Mouse (Mus musculus) MEL (cell line): ENCODE measurements at regions not wholly inside any gene's neighbourhood (a gene's known extent, or its start where the extent isn't known, plus 50 kb on each side); places are given as distances from the start of the nearest gene placed in this dataset.

Source experiments
- DNase-seq: peaks from one replicate; pipeline ENCODE4 v3.0.0; 2011; ENCODE audit warnings: low read depth, low spot score
- H3K27ac ChIP-seq: 2 replicates; pipeline ENCODE4 v1.5.1; 2012; ENCODE audit warnings: low read depth, mild to moderate bottlenecking, control low read depth, low read length, moderate library complexity; ENCODE audit not compliant: control insufficient read depth
- H3K27me3 ChIP-seq, 2 experiments: fragments of 150-350 bp in 1 of 2; sonication (generic) in 1 of 2; 2 replicates each; pipeline ENCODE4 v1.6.1; 2012; ENCODE audit warnings: low read length in 2 of 2, mild to moderate bottlenecking in 2 of 2, improper control_type of control experiment in 1 of 2, moderate library complexity in 1 of 2; ENCODE audit not compliant: insufficient read depth in 2 of 2, control insufficient read depth in 1 of 2
- H3K36me3 ChIP-seq, 2 experiments: 2 replicates each; pipeline ENCODE4 v1.6.1; 2012 to 2014; ENCODE audit warnings: low read length in 2 of 2, improper control_type of control experiment in 1 of 2, inconsistent platforms in 1 of 2, mild to moderate bottlenecking in 1 of 2; ENCODE audit not compliant: insufficient read depth in 2 of 2, control insufficient read depth in 1 of 2
- H3K4me1 ChIP-seq, 2 experiments: fragments of 150-350 bp in 1 of 2; sonication (generic) in 1 of 2; 2 replicates each; pipeline ENCODE4 v1.6.1; 2012; ENCODE audit warnings: low read length in 2 of 2, improper control_type of control experiment in 1 of 2, mild to moderate bottlenecking in 1 of 2; ENCODE audit not compliant: insufficient read depth in 2 of 2, control insufficient read depth in 1 of 2
- H3K4me3 ChIP-seq, 2 experiments: fragments of 150-350 bp in 1 of 2; sonication (generic) in 1 of 2; 2 replicates each; pipeline ENCODE4 v1.5.1; 2012; ENCODE audit warnings: low read depth in 2 of 2, low read length in 2 of 2, mild to moderate bottlenecking in 2 of 2, moderate library complexity in 2 of 2, control low read depth in 1 of 2, improper control_type of control experiment in 1 of 2; ENCODE audit not compliant: control insufficient read depth in 1 of 2, insufficient read depth in 1 of 2
- H3K79me2 ChIP-seq: 2 replicates; pipeline ENCODE4 v1.6.1; 2012; ENCODE audit warnings: mild to moderate bottlenecking, low read length, moderate library complexity; ENCODE audit not compliant: control insufficient read depth, poor library complexity, insufficient read depth
- H3K9ac ChIP-seq: 2 replicates; pipeline ENCODE4 v1.6.1; 2012; ENCODE audit warnings: low read depth, mild to moderate bottlenecking, control low read depth, low read length, moderate library complexity; ENCODE audit not compliant: control insufficient read depth, poor library complexity, severe bottlenecking
- H3K9me3 ChIP-seq: fragments of 150-350 bp; sonication (generic); replicated peaks from 2 replicates; pipeline ENCODE4 v1.6.1; 2012; ENCODE audit warnings: mild to moderate bottlenecking, low read length, improper control_type of control experiment, moderate library complexity; ENCODE audit not compliant: insufficient read depth
- ELF1 ChIP-seq: IDR thresholded peaks from 2 replicates; pipeline ENCODE4 v1.6.1; 2014; ENCODE audit warnings: low read depth, mild to moderate bottlenecking, inconsistent platforms, low read length, improper control_type of control experiment, moderate library complexity
- EP300 ChIP-seq, 2 experiments: IDR thresholded peaks; 2 replicates each; pipeline ENCODE4 v1.6.1; 2011; ENCODE audit warnings: improper control_type of control experiment in 2 of 2, low read length in 2 of 2, low read depth in 1 of 2, mild to moderate bottlenecking in 1 of 2
- GABPA ChIP-seq: IDR thresholded peaks from 2 replicates; pipeline ENCODE4 v1.6.1; 2012; ENCODE audit warnings: low read depth, mild to moderate bottlenecking, inconsistent platforms, low read length, improper control_type of control experiment, moderate library complexity
- GATA1 ChIP-seq: IDR thresholded peaks from 2 replicates; pipeline ENCODE4 v1.6.1; 2011; ENCODE audit warnings: low read depth, low read length, improper control_type of control experiment
- MAZ ChIP-seq: IDR thresholded peaks from 2 replicates; pipeline ENCODE4 v1.6.1; 2012; ENCODE audit warnings: low read depth, mild to moderate bottlenecking, inconsistent platforms, low read length, improper control_type of control experiment
- POLR2AphosphoS2 ChIP-seq: IDR thresholded peaks from 2 replicates; pipeline ENCODE4 v1.6.1; 2011; ENCODE audit warnings: low read length, improper control_type of control experiment

- peaks cover 11 to 15% of the 10 kb centered on the region in 2 experiments for H3K4me1 ChIP-seq
- no peaks in the 10 kb centered on the region for H3K79me2 ChIP-seq
- H3K27ac ChIP-seq, result peak overlapping the region; percentile 36; the same call in 1 of the 2 replicates
- TF ChIP-seq ELF1, result no peak
- TF ChIP-seq GATA1, result peak; percentile 61
- TF ChIP-seq POLR2AphosphoS2, result no peak
- 0 out of 2 replicates have a peak, but pooled peaks have one; percentile 40 for TF ChIP-seq MAZ
- TF ChIP-seq EP300 (IDR thresholded peaks at IDR 0.05; ENCODE audit: low read depth in 1 of 2, low read length in 2 of 2), result peak; percentile 19 to 63; a peak in 2 of 4 replicates
- no peak for TF ChIP-seq GABPA
- DNase-seq, result peak; percentile 66
- H3K4me3 ChIP-seq, result no peak overlapping the region
- H3K9me3 ChIP-seq, result no peaks in the 10 kb centered on the region
- H3K9ac ChIP-seq, result no peak overlapping the region
- H3K27me3 ChIP-seq, result no peaks in the 10 kb centered on the region
- peaks cover 0 to 11% of the 10 kb centered on the region in 2 experiments; a peak in 2 of 4 replicates for H3K36me3 ChIP-seq
These were observed 68.4 kb upstream of the Tmem161b start for GRCm38 (mm10) chr13:84153743-84154142.
